Mouse (Mus musculus): ENCODE results near the gene Car2. TPM values are rescaled to one million over a fixed set of nuclear protein-coding genes. Genes with fewer than 3 reads are reported as not detected.

Car2 gene
- total and polyA plus RNA-seq, 3 experiments, result 1,129 to 1,746 (median 1,452) TPM

- Histone ChIP-seq H3K4me3 (ENCODE audit: low read depth, low read length) (no peak overlapping the region), H3K36me3 (replicated peaks) (no peaks in the 10 kb centered on the region), H3K4me1 (ENCODE audit: insufficient read depth, low read depth, low read length) (peaks cover 17% of the 10 kb centered on the region), H3K27me3 (ENCODE audit: insufficient read depth, low read length) (peaks cover 19% of the 10 kb centered on the region), H3K9me3 (replicated peaks) (no peaks in the 10 kb centered on the region)
- ATAC-seq (ENCODE audit: extremely low read depth, insufficient number of reproducible peaks, low FRiP score, poor library complexity, severe bottlenecking), result no peak
- TF ChIP-seq TAL1 (conservative IDR thresholded peaks at IDR 0.05; ENCODE audit: low read depth, low read length) (no peak), GATA1 (IDR thresholded peaks at IDR 0.05; ENCODE audit: borderline replicate concordance, low read length) (no peak), GATA2 (IDR thresholded peaks at IDR 0.05; ENCODE audit: borderline replicate concordance, low read depth, low read length) (no peak), CTCF (IDR thresholded peaks at IDR 0.05; ENCODE audit: low read depth, low read length) (no peak), POLR2AphosphoS5 (IDR thresholded peaks at IDR 0.05; ENCODE audit: insufficient replicate concordance, low read depth, low read length) (no peak)
- DNase-seq (ENCODE audit: low spot score), result no peak
Observed at GRCm38 (mm10) chr3:14863922-14864321, 22.2 kb upstream of the Car2 start.

- DNase-seq (ENCODE audit: low spot score) (no peak), ATAC-seq (ENCODE audit: extremely low read depth, insufficient number of reproducible peaks, low FRiP score, poor library complexity, severe bottlenecking) (no peak)
- H3K4me3 ChIP-seq (ENCODE audit: low read depth, low read length), result no peak overlapping the region
- H3K9me3 ChIP-seq (replicated peaks), result no peaks in the 10 kb centered on the region
- H3K36me3 ChIP-seq (replicated peaks), result no peaks in the 10 kb centered on the region
- peaks cover 15% of the 10 kb centered on the region for H3K27me3 ChIP-seq (ENCODE audit: insufficient read depth, low read length)
- TF ChIP-seq POLR2AphosphoS5 (IDR thresholded peaks at IDR 0.05; ENCODE audit: insufficient replicate concordance, low read depth, low read length), result no peak
- no peak for TF ChIP-seq GATA1 (IDR thresholded peaks at IDR 0.05; ENCODE audit: borderline replicate concordance, low read length)
- TF ChIP-seq TAL1 (conservative IDR thresholded peaks at IDR 0.05; ENCODE audit: low read depth, low read length), result no peak
- TF ChIP-seq CTCF (IDR thresholded peaks at IDR 0.05; ENCODE audit: low read depth, low read length), result no peak
- peaks cover 36% of the 10 kb centered on the region for H3K4me1 ChIP-seq (ENCODE audit: insufficient read depth, low read depth, low read length)
Observed at GRCm38 (mm10) chr3:14865941-14866340, 20.1 kb upstream of the Car2 start.

GRCm38 (mm10) chr3:14869779-14870178 is 16.3 kb upstream of the Car2 start:
- Histone ChIP-seq H3K27me3 (ENCODE audit: insufficient read depth, low read length) (no peaks in the 10 kb centered on the region), H3K36me3 (replicated peaks) (no peaks in the 10 kb centered on the region), H3K9me3 (replicated peaks) (no peaks in the 10 kb centered on the region), H3K4me3 (ENCODE audit: low read depth, low read length) (peak overlapping the region; percentile 65), H3K4me1 (ENCODE audit: insufficient read depth, low read depth, low read length) (peaks cover 53% of the 10 kb centered on the region)
- DNase-seq (ENCODE audit: low spot score), result peak; percentile 38
- TF ChIP-seq CTCF (IDR thresholded peaks at IDR 0.05; ENCODE audit: low read depth, low read length), result peak; percentile 81
- TF ChIP-seq GATA1 (IDR thresholded peaks at IDR 0.05; ENCODE audit: borderline replicate concordance, low read length), result no peak
- 0 out of 2 replicates have a peak, but pooled peaks have one; percentile 35 for ATAC-seq (ENCODE audit: extremely low read depth, insufficient number of reproducible peaks, low FRiP score, poor library complexity, severe bottlenecking)

GRCm38 (mm10) chr3:14870528-14870927 is 15.5 kb upstream of the Car2 start:
- DNase-seq (ENCODE audit: low spot score) (no peak), ATAC-seq (ENCODE audit: extremely low read depth, insufficient number of reproducible peaks, low FRiP score, poor library complexity, severe bottlenecking) (no peak)
- TF ChIP-seq POLR2AphosphoS5 (IDR thresholded peaks at IDR 0.05; ENCODE audit: insufficient replicate concordance, low read depth, low read length), result no peak
- TF ChIP-seq GATA1 (IDR thresholded peaks at IDR 0.05; ENCODE audit: borderline replicate concordance, low read length), result no peak
- TF ChIP-seq TAL1 (conservative IDR thresholded peaks at IDR 0.05; ENCODE audit: low read depth, low read length), result no peak
- no peak for TF ChIP-seq CTCF (IDR thresholded peaks at IDR 0.05; ENCODE audit: low read depth, low read length)
- no peak for TF ChIP-seq GATA2 (IDR thresholded peaks at IDR 0.05; ENCODE audit: borderline replicate concordance, low read depth, low read length)

GRCm38 (mm10) chr3:14871386-14871785 is 14.7 kb upstream of the Car2 start:
- ATAC-seq (ENCODE audit: extremely low read depth, insufficient number of reproducible peaks, low FRiP score, poor library complexity, severe bottlenecking), result peak; percentile 78
- no peaks in the 10 kb centered on the region for H3K9me3 ChIP-seq (replicated peaks)

More at GRCm38 (mm10) chr3:14870528-14870927, 15.5 kb upstream of the Car2 start:
- no peaks in the 10 kb centered on the region for H3K27me3 ChIP-seq (ENCODE audit: insufficient read depth, low read length)
- no peak overlapping the region; the same call in 1 of the 2 replicates for H3K4me3 ChIP-seq (ENCODE audit: low read depth, low read length)
- H3K36me3 ChIP-seq (replicated peaks), result no peaks in the 10 kb centered on the region
- peaks cover 59% of the 10 kb centered on the region for H3K4me1 ChIP-seq (ENCODE audit: insufficient read depth, low read depth, low read length)
- no peaks in the 10 kb centered on the region for H3K9me3 ChIP-seq (replicated peaks)

GRCm38 (mm10) chr3:14874402-14875040 is 11.6 kb upstream of the Car2 start:
- DNase-seq (ENCODE audit: low spot score) (no peak), ATAC-seq (ENCODE audit: extremely low read depth, insufficient number of reproducible peaks, low FRiP score, poor library complexity, severe bottlenecking) (no peak)
- no peaks in the 10 kb centered on the region for H3K36me3 ChIP-seq (replicated peaks)
- no peaks in the 10 kb centered on the region for H3K27me3 ChIP-seq (ENCODE audit: insufficient read depth, low read length)
- H3K9me3 ChIP-seq (replicated peaks), result no peaks in the 10 kb centered on the region
- TF ChIP-seq TAL1 (conservative IDR thresholded peaks at IDR 0.05; ENCODE audit: low read depth, low read length) (no peak), GATA1 (IDR thresholded peaks at IDR 0.05; ENCODE audit: borderline replicate concordance, low read length) (no peak), CTCF (IDR thresholded peaks at IDR 0.05; ENCODE audit: low read depth, low read length) (no peak; the same call in 1 of the 2 replicates), GATA2 (IDR thresholded peaks at IDR 0.05; ENCODE audit: borderline replicate concordance, low read depth, low read length) (no peak), POLR2AphosphoS5 (IDR thresholded peaks at IDR 0.05; ENCODE audit: insufficient replicate concordance, low read depth, low read length) (no peak)
- H3K4me1 ChIP-seq (ENCODE audit: insufficient read depth, low read depth, low read length), result peaks cover 82% of the 10 kb centered on the region
- no peak overlapping the region for H3K4me3 ChIP-seq (ENCODE audit: low read depth, low read length)

More at GRCm38 (mm10) chr3:14871386-14871785, 14.7 kb upstream of the Car2 start:
- H3K4me1 ChIP-seq (ENCODE audit: insufficient read depth, low read depth, low read length), result peaks cover 67% of the 10 kb centered on the region
- H3K27me3 ChIP-seq (ENCODE audit: insufficient read depth, low read length), result no peaks in the 10 kb centered on the region
- TF ChIP-seq CTCF (IDR thresholded peaks at IDR 0.05; ENCODE audit: low read depth, low read length) (no peak), GATA2 (IDR thresholded peaks at IDR 0.05; ENCODE audit: borderline replicate concordance, low read depth, low read length) (no peak), GATA1 (IDR thresholded peaks at IDR 0.05; ENCODE audit: borderline replicate concordance, low read length) (no peak), TAL1 (conservative IDR thresholded peaks at IDR 0.05; ENCODE audit: low read depth, low read length) (no peak), POLR2AphosphoS5 (IDR thresholded peaks at IDR 0.05; ENCODE audit: insufficient replicate concordance, low read depth, low read length) (no peak)
- H3K36me3 ChIP-seq (replicated peaks), result no peaks in the 10 kb centered on the region
- H3K4me3 ChIP-seq (ENCODE audit: low read depth, low read length), result peak overlapping the region; percentile 49; the same call in 1 of the 2 replicates
- no peak for DNase-seq (ENCODE audit: low spot score)
